Mouse (Mus musculus): ENCODE results near the gene Coil. TPM values are rescaled to one million over a fixed set of nuclear protein-coding genes. Genes with fewer than 3 reads are reported as not detected.
"Not testable (repeated sequence)": the region's sequence is repeated elsewhere in the genome, so short reads cannot be mapped to it uniquely, and the experiment has no call there.

Coil gene
- total and polyA plus RNA-seq, 3 experiments, result 28.5 to 37.4 (median 35.4) TPM

- H3K9me3 ChIP-seq (replicated peaks; ENCODE audit: low read length); H3K4me3 ChIP-seq (replicated peaks in 1 of 3; ENCODE audit: low read depth in 2 of 3, low read length in 2 of 3, poor library complexity in 1 of 3); H3K4me1 ChIP-seq (ENCODE audit: control insufficient read depth in 1 of 2, insufficient read depth in 2 of 2); H3K79me2 ChIP-seq (replicated peaks; ENCODE audit: control insufficient read depth, extremely low read depth, insufficient read depth, poor library complexity, severe bottlenecking); H3K27ac ChIP-seq (ENCODE audit: insufficient read depth, low read depth); DNase-seq (ENCODE audit: extremely low read depth); H3K9ac ChIP-seq (ENCODE audit: insufficient read depth, low read depth); in situ Hi-C loops (cut with MboI; ENCODE audit: low pct_ligation_motif_present, low pct_unique_long_range_greater_than_20kb, low sequenced_read_pairs); H3K27me3 ChIP-seq (replicated peaks); H3K4me2 ChIP-seq (ENCODE audit: insufficient read depth, low read depth, poor library complexity, severe bottlenecking); dilution Hi-C loops (cut with MboI; ENCODE audit: extremely low pct_ligation_motif_present, extremely low pct_unique_long_range_greater_than_20kb, low sequenced_read_pairs): not testable (repeated sequence)
- H3K36me3 ChIP-seq (replicated peaks in 1 of 2; ENCODE audit: control insufficient read depth in 1 of 2, insufficient read depth in 1 of 2, low read length in 1 of 2), result peaks cover 31 to 81% of the 10 kb centered on the region in 2 experiments
Measured at GRCm38 (mm10) chr11:89041073-89041472, 71.0 kb downstream of the Coil start.

Other genes starting within 250 kb of the Coil start
- gene Akap1, start 105.7 kb upstream of the Coil start, total RNA-seq (2012; rRNA removed), result 46.4 and 57.6 TPM in 2 replicates
- 47.5 and 51.6 TPM in 2 replicates for gene Akap1, start 105.7 kb upstream of the Coil start, total RNA-seq (2014; rRNA removed)
- gene Akap1, start 105.7 kb upstream of the Coil start, polyA plus RNA-seq (2012; ENCODE audit: insufficient read length, low read depth), result 53.4 and 54.8 TPM in 2 replicates
- gene Scpep1, start 14.8 kb upstream of the Coil start, total RNA-seq (2012; rRNA removed), result 98.9 and 121 TPM in 2 replicates
- 84.5 and 101 TPM in 2 replicates for gene Scpep1, start 14.8 kb upstream of the Coil start, total RNA-seq (2014; rRNA removed)
- 202 and 210 TPM in 2 replicates for gene Scpep1, start 14.8 kb upstream of the Coil start, polyA plus RNA-seq (2012; ENCODE audit: insufficient read length, low read depth)
- not detected in 2 replicates for gene Elobl, start 3.3 kb upstream of the Coil start, total RNA-seq (2012; rRNA removed)
- gene Elobl, start 3.3 kb upstream of the Coil start, total RNA-seq (2014; rRNA removed), result not detected in 2 replicates
- gene Elobl, start 3.3 kb upstream of the Coil start, polyA plus RNA-seq (2012; ENCODE audit: insufficient read length, low read depth), result not detected in 2 replicates
- 19.5 and 20.1 TPM in 2 replicates for gene Trim25, start 29.1 kb downstream of the Coil start, total RNA-seq (2012; rRNA removed)
- gene Trim25, start 29.1 kb downstream of the Coil start, total RNA-seq (2014; rRNA removed), result 5.1 and 6.1 TPM in 2 replicates
- gene Trim25, start 29.1 kb downstream of the Coil start, polyA plus RNA-seq (2012; ENCODE audit: insufficient read length, low read depth), result 41.2 and 48.3 TPM in 2 replicates
- 4.8 and 5.8 TPM in 2 replicates for gene Dgke, start 96.6 kb downstream of the Coil start, total RNA-seq (2012; rRNA removed)
- gene Dgke, start 96.6 kb downstream of the Coil start, total RNA-seq (2014; rRNA removed), result 13.4 and 14.3 TPM in 2 replicates
- gene Dgke, start 96.6 kb downstream of the Coil start, polyA plus RNA-seq (2012; ENCODE audit: insufficient read length, low read depth), result 15.0 and 17.0 TPM in 2 replicates
- gene Gm525, start 103.6 kb downstream of the Coil start, total RNA-seq (2012; rRNA removed), result 0.34 and 0.46 TPM in 2 replicates
- gene Gm525, start 103.6 kb downstream of the Coil start, total RNA-seq (2014; rRNA removed), result not detected in 2 replicates
- gene Gm525, start 103.6 kb downstream of the Coil start, polyA plus RNA-seq (2012; ENCODE audit: insufficient read length, low read depth), result 0.83 TPM in 1 of 2 replicates, not detected in the other